Mouse (Mus musculus) megakaryocyte-erythroid progenitor cell, adult 5-6 weeks (primary cell): ENCODE results near the gene Zfpm1. TPM values are rescaled to one million over a fixed set of nuclear protein-coding genes. Genes with fewer than 3 reads are reported as not detected.
A peak's percentile ranks its signal among the peaks of the same experiment; 100 is the strongest.

ENCODE experiments used
- ATAC-seq: replicated peaks from 2 replicates; pipeline ENCODE4 v1.8.0; 2016; ENCODE audit warnings: mild to moderate bottlenecking, inconsistent platforms; ENCODE audit not compliant: severe bottlenecking, poor library complexity, low FRiP score, low TSS enrichment
- total RNA-seq, 2 experiments: library from RNA; stranded (forward) in 1 of 2; stranded (reverse) in 1 of 2; fragments of 200-1000, 215-1000 nt in 1 of 2; fragments of >200 nt in 1 of 2; fragmentation: Nextera tagmentation in 1 of 2; gene quantifications; 2 replicates each; pipeline ENCODE4 v1.2.3; 2014 to 2017

Zfpm1 gene
- total RNA-seq, 2 experiments from 2014 or later: 102 to 188 TPM

- no peak for ATAC-seq
Measured at GRCm38 (mm10) chr8:122360696-122361416, 78.9 kb downstream of the Zfpm1 start, which contains the start of gene Trhr2. Gene Trhr2 (minus strand): TSS chr8:122360746.

GRCm38 (mm10) chr8:122362271-122362670 is 80.3 kb downstream of the Zfpm1 start:
- no peak for ATAC-seq

- ATAC-seq: no peak
Measured at GRCm38 (mm10) chr8:122362967-122363366, 81.0 kb downstream of the Zfpm1 start.

GRCm38 (mm10) chr8:122368494-122368893 is 86.6 kb downstream of the Zfpm1 start:
- ATAC-seq: no peak

GRCm38 (mm10) chr8:122369665-122370064 is 87.7 kb downstream of the Zfpm1 start:
- ATAC-seq: peak; percentile 84

GRCm38 (mm10) chr8:122371706-122372105 is 89.8 kb downstream of the Zfpm1 start:
- ATAC-seq: no peak

- no peak for ATAC-seq
Measured at GRCm38 (mm10) chr8:122375320-122375719, 93.4 kb downstream of the Zfpm1 start.

GRCm38 (mm10) chr8:122375751-122376364 is 93.9 kb downstream of the Zfpm1 start:
- no peak for ATAC-seq

GRCm38 (mm10) chr8:122376365-122377231 is 94.7 kb downstream of the Zfpm1 start, which contains the start of gene Zc3h18:
Gene Zc3h18 (plus strand): TSS chr8:122376609.
- peak; percentile 86 for ATAC-seq

GRCm38 (mm10) chr8:122383039-122383438 is 101.1 kb downstream of the Zfpm1 start:
- no peak for ATAC-seq

Other genes with a start within 250 kb of the Zfpm1 start
- gene Trhr2, start 78.6 kb downstream of the Zfpm1 start, total RNA-seq (2014; fragmentation: Nextera tagmentation): not detected in 2 replicates
- gene Trhr2, start 78.6 kb downstream of the Zfpm1 start, total RNA-seq (2017): not detected in 2 replicates
- 69.7 and 77.5 TPM in 2 replicates for gene Zc3h18, start 94.5 kb downstream of the Zfpm1 start, total RNA-seq (2014; fragmentation: Nextera tagmentation)
- 81.4 and 93.2 TPM in 2 replicates for gene Zc3h18, start 94.5 kb downstream of the Zfpm1 start, total RNA-seq (2017)
- not detected in 2 replicates for gene Il17c, start 139.9 kb downstream of the Zfpm1 start, total RNA-seq (2014; fragmentation: Nextera tagmentation)
- not detected in 2 replicates for gene Il17c, start 139.9 kb downstream of the Zfpm1 start, total RNA-seq (2017)
- 66.0 and 69.7 TPM in 2 replicates for gene Cyba, start 150.8 kb downstream of the Zfpm1 start, total RNA-seq (2014; fragmentation: Nextera tagmentation)
- 25.4 and 28.7 TPM in 2 replicates for gene Cyba, start 150.8 kb downstream of the Zfpm1 start, total RNA-seq (2017)
- 2.4 and 2.9 TPM in 2 replicates for gene Mvd, start 161.3 kb downstream of the Zfpm1 start, total RNA-seq (2014; fragmentation: Nextera tagmentation)
- gene Mvd, start 161.3 kb downstream of the Zfpm1 start, total RNA-seq (2017): 0.14 and 1.8 TPM in 2 replicates
- gene Snai3, start 178.6 kb downstream of the Zfpm1 start, total RNA-seq (2014; fragmentation: Nextera tagmentation): 2.2 TPM in 1 of 2 replicates, not detected in the other
- gene Snai3, start 178.6 kb downstream of the Zfpm1 start, total RNA-seq (2017): not detected in 2 replicates
- gene Rnf166, start 193.9 kb downstream of the Zfpm1 start, total RNA-seq (2014; fragmentation: Nextera tagmentation): 33.2 and 37.2 TPM in 2 replicates
- 23.7 and 40.2 TPM in 2 replicates for gene Rnf166, start 193.9 kb downstream of the Zfpm1 start, total RNA-seq (2017)
- 16.4 and 31.6 TPM in 2 replicates for gene Ctu2, start 194.0 kb downstream of the Zfpm1 start, total RNA-seq (2014; fragmentation: Nextera tagmentation)
- gene Ctu2, start 194.0 kb downstream of the Zfpm1 start, total RNA-seq (2017): 14.8 and 15.7 TPM in 2 replicates